Mouse (Mus musculus) bone marrow macrophage, adult 2 months (primary cell): ENCODE data around the gene Lalba.

Experiments
- CTCF ChIP-seq: IDR thresholded peaks from 2 replicates; pipeline ENCODE4 v1.5.1; 2012; ENCODE audit warnings: low read depth, mild to moderate bottlenecking, low read length, moderate library complexity
- POLR2A ChIP-seq: IDR thresholded peaks from 2 replicates; pipeline ENCODE4 v1.6.1; 2012; ENCODE audit warnings: mild to moderate bottlenecking, low read depth, low read length, borderline replicate concordance

DNA sequence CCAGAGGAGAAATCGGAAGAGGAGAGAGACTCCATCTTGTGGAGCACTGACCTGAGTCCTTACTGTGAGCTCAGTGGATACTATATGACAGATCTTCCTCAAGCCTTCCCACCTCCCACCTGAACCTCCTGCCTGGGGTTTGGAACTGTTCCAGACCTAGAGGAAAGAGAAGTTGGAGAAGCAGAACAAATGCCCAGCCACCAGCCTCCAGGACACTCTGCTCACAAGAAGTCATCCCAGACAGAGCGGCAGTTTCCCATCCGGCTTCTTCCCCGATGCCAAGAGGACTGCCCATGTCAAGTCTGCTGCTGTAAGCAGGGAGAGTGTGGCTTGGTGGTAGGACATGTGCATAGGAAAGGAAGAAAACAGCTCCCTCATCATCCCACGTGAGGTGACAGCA lies 6.2 kb downstream of the Lalba start:
- TF ChIP-seq POLR2A (no peak), CTCF (no peak)
